Mouse (Mus musculus) hindbrain, embryonic 11.5 days (tissue): ENCODE measurements around the gene Zfp810. TPM values are rescaled to one million over a fixed set of nuclear protein-coding genes. Genes with fewer than 3 reads are reported as not detected.

Experiments
- ATAC-seq: fragments of 200-750 bp; cut with Nextera tagmentation; 2 replicates; pipeline ENCODE4 v1.8.0; 2017; ENCODE audit warnings: mild to moderate bottlenecking, moderate TSS enrichment, moderate library complexity; ENCODE audit not compliant: low FRiP score
- DNase-seq: peaks from one replicate; pipeline ENCODE4 v3.0.0-alpha.2; 2015; ENCODE audit warnings: low spot score
- H3K27ac ChIP-seq: fragments of 300-500 bp; sonication (generic); 2 replicates; pipeline ENCODE4 v1.5.1; 2014; ENCODE audit warnings: mild to moderate bottlenecking, low read depth, low read length
- H3K27me3 ChIP-seq: fragments of 300-500 bp; sonication (generic); 2 replicates; pipeline ENCODE4 v1.6.1; 2014; ENCODE audit warnings: mild to moderate bottlenecking, low read length, moderate library complexity, mixed read lengths; ENCODE audit not compliant: control insufficient read depth, insufficient read depth
- H3K36me3 ChIP-seq: fragments of 300-500 bp; sonication (generic); 2 replicates; pipeline ENCODE4 v1.6.1; 2014; ENCODE audit warnings: mild to moderate bottlenecking, low read length, moderate library complexity, mixed read lengths; ENCODE audit not compliant: control insufficient read depth, insufficient read depth
- H3K4me1 ChIP-seq: fragments of 300-500 bp; sonication (generic); replicated peaks from 2 replicates; pipeline ENCODE4 v1.6.1; 2014; ENCODE audit warnings: low read length, mixed read lengths; ENCODE audit not compliant: control insufficient read depth, insufficient read depth
- H3K4me2 ChIP-seq: fragments of 300-500 bp; sonication (generic); replicated peaks from 2 replicates; pipeline ENCODE4 v1.6.1; 2014; ENCODE audit warnings: mild to moderate bottlenecking, low read depth, low read length
- H3K4me3 ChIP-seq: fragments of 300-500 bp; sonication (generic); 2 replicates; pipeline ENCODE4 v1.5.1; 2014; ENCODE audit warnings: low read depth, low read length
- H3K9ac ChIP-seq: fragments of 300-500 bp; sonication (generic); 2 replicates; pipeline ENCODE4 v1.6.1; 2014; ENCODE audit warnings: low read depth, low read length
- H3K9me3 ChIP-seq: fragments of 300-500 bp; sonication (generic); 2 replicates; pipeline ENCODE4 v1.6.1; 2016; ENCODE audit warnings: low read length; ENCODE audit not compliant: control insufficient read depth
- WGBS: fragments of 180-500 bp; shearing (Covaris S2); extraction: QIAGEN DNeasy Blood & Tissue Kit; methylation state at CpG from one replicate; pipeline ENCODE4 v1.1.7; 2014; 5-methylcytosine and 5-hydroxymethylcytosine counted together
- polyA plus RNA-seq: library from polyadenylated mRNA; unstranded; fragments of >200 nt; fragmentation: Nextera tagmentation; extraction: Ambion mirVana; gene quantifications from 2 replicates; pipeline ENCODE4 v1.2.1, GENCODE M21; 2014

Gene Zfp810
- polyA plus RNA-seq, 1 experiment from 2014 or later = 25.5 TPM

DNA sequence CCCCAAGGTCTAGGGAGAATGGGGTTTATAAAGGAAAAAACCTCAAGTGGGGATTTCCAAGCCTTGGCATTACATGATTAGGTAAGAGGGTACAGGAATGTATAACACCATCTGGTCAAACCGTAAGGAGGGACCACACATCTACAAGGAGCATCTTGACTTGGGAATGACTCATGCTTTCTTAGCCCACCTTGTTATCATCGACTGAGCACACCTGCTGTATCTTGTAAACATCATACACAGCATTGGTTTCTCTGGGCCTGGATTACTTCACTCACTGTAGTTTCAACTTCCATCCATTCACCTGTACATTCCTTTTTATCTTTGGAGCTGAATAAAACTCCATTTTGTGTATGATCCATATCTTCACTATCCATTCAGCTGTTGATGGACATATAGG is 63.2 kb downstream of the Zfp810 start:
- peaks cover 16% of the 10 kb centered on the region for H3K36me3 ChIP-seq

DNA sequence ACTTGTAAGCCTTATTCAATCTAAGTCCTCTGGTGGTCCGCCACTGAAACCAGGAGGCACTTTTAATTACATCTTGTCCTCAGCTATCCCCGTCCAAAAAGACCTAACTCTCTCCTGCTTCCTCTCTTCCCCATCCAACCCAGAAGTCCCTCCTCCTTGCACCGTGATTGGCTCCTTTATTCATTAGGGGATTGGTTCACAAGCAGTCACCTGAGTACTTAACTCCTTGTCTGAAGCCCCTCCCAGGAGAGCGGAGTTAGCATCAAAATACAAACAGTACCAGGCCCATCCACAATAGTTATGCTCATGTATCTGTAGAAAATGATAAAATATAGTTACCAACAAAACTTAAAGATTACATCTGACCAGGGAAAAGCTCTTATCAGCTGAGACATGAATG is 67.4 kb downstream of the Zfp810 start:
- Histone ChIP-seq H3K4me2 (no peak overlapping the region), H3K9ac (no peak overlapping the region), H3K4me3 (no peak overlapping the region), H3K36me3 (peaks cover 6% of the 10 kb centered on the region), H3K27me3 (no peaks in the 10 kb centered on the region), H3K27ac (no peak overlapping the region), H3K4me1 (no peaks in the 10 kb centered on the region), H3K9me3 (no peaks in the 10 kb centered on the region)
- ATAC-seq (no peak), DNase-seq (no peak)
- WGBS = 91% methylated on average over 4 of the region's 4 CpGs

More for the DNA sequence above, 63.2 kb downstream of the Zfp810 start:
- DNase-seq (no peak), ATAC-seq (no peak)
- H3K9me3 ChIP-seq = no peaks in the 10 kb centered on the region; the same call in 1 of the 2 replicates
- no peaks in the 10 kb centered on the region for H3K27me3 ChIP-seq
- no peak overlapping the region for H3K4me2 ChIP-seq
- H3K9ac ChIP-seq = no peak overlapping the region
- H3K4me3 ChIP-seq = no peak overlapping the region
- no peak overlapping the region for H3K27ac ChIP-seq
- whole genome bisulfite sequencing = 89% methylated on average over 2 of the region's 2 CpGs
- H3K4me1 ChIP-seq = no peaks in the 10 kb centered on the region

DNA sequence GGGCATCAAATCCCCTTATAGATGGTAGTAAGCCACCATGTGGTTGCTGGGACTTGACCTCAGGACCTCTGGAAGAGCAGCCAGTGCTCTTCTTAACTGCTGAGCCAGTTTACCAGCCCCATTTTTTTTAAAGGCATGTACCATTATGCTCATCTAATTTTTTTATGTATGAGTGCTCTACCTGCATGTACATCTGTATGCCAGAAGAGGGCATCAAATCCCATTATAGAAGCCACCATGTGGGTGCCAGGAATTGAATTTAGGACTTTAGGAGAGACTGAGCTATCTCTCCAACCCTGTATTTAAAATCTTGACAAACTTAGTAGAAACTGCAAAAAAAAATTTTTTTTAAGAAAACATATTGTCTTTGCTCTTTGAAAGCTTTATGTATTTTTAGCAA is 76.9 kb downstream of the Zfp810 start:
- H3K27ac ChIP-seq = no peak overlapping the region
- no peak overlapping the region for H3K4me3 ChIP-seq
- no peak overlapping the region for H3K9ac ChIP-seq
- H3K4me1 ChIP-seq = no peaks in the 10 kb centered on the region
- no peaks in the 10 kb centered on the region for H3K36me3 ChIP-seq
- no peaks in the 10 kb centered on the region for H3K9me3 ChIP-seq
- H3K27me3 ChIP-seq = no peaks in the 10 kb centered on the region
- no peak overlapping the region for H3K4me2 ChIP-seq
- no peak for ATAC-seq
- no peak for DNase-seq

DNA sequence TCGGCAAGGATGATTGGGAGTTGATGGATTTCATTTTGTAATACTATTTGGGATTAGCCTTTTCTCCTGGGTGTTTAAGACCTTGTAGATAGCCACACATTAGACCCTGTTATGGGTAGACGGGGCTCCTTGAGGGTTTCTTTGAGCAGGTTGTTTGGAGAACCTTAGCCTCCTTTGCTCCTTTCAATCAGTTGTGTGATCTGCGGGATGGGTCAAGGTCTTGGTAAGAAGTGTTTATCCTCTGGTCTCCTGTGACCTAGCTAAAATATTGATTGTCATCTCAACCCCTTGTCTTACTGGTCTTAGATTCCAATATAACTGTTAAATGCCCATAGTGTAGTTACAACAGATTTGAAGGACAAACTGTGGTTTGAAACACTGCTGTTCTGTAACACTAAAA is 77.4 kb downstream of the Zfp810 start:
- Histone ChIP-seq H3K27me3 (no peaks in the 10 kb centered on the region), H3K4me2 (no peak overlapping the region), H3K27ac (no peak overlapping the region), H3K4me1 (no peaks in the 10 kb centered on the region), H3K9ac (no peak overlapping the region), H3K9me3 (no peaks in the 10 kb centered on the region), H3K36me3 (no peaks in the 10 kb centered on the region), H3K4me3 (no peak overlapping the region)
- DNase-seq = no peak
- ATAC-seq = no peak
- WGBS = 97% methylated on average over 3 of the region's 3 CpGs

DNA sequence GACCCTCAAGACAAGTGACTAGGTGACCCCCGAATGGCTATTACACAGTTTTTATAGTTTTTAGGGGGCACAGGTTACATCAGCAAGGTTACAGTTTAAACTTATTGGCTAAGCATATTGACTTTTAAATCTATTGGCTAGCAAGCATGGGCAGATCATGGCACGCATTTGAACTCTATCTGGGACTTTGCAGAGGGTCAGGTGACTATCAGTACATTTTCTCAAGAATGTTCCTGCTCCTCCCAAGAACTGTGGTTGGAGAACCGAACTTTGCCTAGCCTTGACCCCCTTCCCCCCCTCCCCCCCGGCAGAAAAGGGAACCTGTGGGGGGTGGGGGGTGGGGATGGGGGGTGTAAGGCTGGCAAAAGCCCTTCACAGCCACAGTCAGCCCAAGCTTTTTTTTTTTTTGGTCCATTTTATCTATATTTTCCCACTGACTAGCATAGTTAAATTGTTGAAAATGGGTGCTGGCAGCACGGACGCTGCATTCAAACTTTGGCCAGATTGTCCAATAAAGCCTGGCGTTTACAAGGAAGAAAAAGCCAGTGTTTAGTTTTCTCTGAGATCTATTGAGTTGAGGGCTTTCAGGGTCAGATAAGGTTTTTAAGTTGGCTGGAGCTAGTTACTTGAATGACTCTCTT is 77.9 kb downstream of the Zfp810 start:
- H3K4me3 ChIP-seq = no peak overlapping the region
- WGBS = 94% methylated on average over 6 of the region's 7 CpGs
- ATAC-seq = no peak
- H3K36me3 ChIP-seq = no peaks in the 10 kb centered on the region
- no peak overlapping the region for H3K27ac ChIP-seq
- H3K4me1 ChIP-seq = no peaks in the 10 kb centered on the region
- no peaks in the 10 kb centered on the region for H3K9me3 ChIP-seq
- no peak overlapping the region for H3K9ac ChIP-seq
- H3K4me2 ChIP-seq = no peak overlapping the region
- no peaks in the 10 kb centered on the region for H3K27me3 ChIP-seq
- no peak for DNase-seq

DNA sequence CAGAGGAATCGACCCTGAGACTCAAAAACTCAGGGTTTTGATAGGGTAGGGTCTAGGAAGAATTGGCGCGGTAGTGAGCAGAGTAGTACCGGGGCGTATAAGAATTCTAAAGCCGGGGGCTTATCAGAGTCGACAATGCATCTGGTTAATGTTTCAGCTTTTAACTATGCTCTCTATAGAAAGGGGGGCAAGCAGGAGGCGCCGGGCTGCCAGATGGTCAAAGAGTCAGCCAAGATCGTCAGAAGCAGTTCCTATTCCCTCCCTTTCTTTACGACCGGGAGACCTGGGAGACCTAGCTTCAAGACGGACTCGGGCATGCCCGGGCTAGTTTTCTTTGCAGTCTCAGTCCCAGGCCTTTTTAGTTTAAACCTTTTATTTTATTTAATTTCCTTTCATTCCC is 80.6 kb downstream of the Zfp810 start:
- ATAC-seq (no peak), DNase-seq (no peak)
- no peak overlapping the region for H3K4me3 ChIP-seq
- WGBS = 85% methylated on average over 15 of the region's 15 CpGs
- no peaks in the 10 kb centered on the region for H3K9me3 ChIP-seq
- no peak overlapping the region for H3K4me2 ChIP-seq
- H3K36me3 ChIP-seq = no peaks in the 10 kb centered on the region
- H3K4me1 ChIP-seq = no peaks in the 10 kb centered on the region
- no peak overlapping the region for H3K27ac ChIP-seq
- no peak overlapping the region for H3K9ac ChIP-seq
- no peaks in the 10 kb centered on the region for H3K27me3 ChIP-seq

Other genes with a start within 250 kb of the Zfp810 start
- 0.56 TPM in 1 of 2 replicates, not detected in the other for gene Gm49318, start 236.4 kb downstream of the Zfp810 start, polyA plus RNA-seq
- 8.1 and 9.2 TPM in 2 replicates for gene Zfp653, start 236.3 kb downstream of the Zfp810 start, polyA plus RNA-seq
- 32.4 and 38.4 TPM in 2 replicates for gene Ecsit, start 222.2 kb downstream of the Zfp810 start, polyA plus RNA-seq
- gene Cnn1, start 208.4 kb downstream of the Zfp810 start, polyA plus RNA-seq = 1.8 and 2.1 TPM in 2 replicates
- 211 and 213 TPM in 2 replicates for gene Elof1, start 190.5 kb downstream of the Zfp810 start, polyA plus RNA-seq
- gene Acp5, start 171.9 kb downstream of the Zfp810 start, polyA plus RNA-seq = 17.1 and 18.7 TPM in 2 replicates
- 60.5 and 64.1 TPM in 2 replicates for gene Pigyl, start 150.8 kb downstream of the Zfp810 start, polyA plus RNA-seq
- not detected in 2 replicates for gene Zfp872, start 119.6 kb downstream of the Zfp810 start, polyA plus RNA-seq
- 11.9 and 13.4 TPM in 2 replicates for gene Zfp809, start 81.9 kb downstream of the Zfp810 start, polyA plus RNA-seq
- 7.1 and 8.1 TPM in 2 replicates for gene Zfp599, start 47.8 kb downstream of the Zfp810 start, polyA plus RNA-seq
- gene Anln, start 81.5 kb upstream of the Zfp810 start, polyA plus RNA-seq = 34.0 and 40.2 TPM in 2 replicates
- gene 9530077C05Rik, start 103.9 kb upstream of the Zfp810 start, polyA plus RNA-seq = 9.3 and 9.8 TPM in 2 replicates
- not detected in 2 replicates for gene Gm17545, start 146.6 kb upstream of the Zfp810 start, polyA plus RNA-seq
- gene Rp9, start 162.1 kb upstream of the Zfp810 start, polyA plus RNA-seq = 53.9 and 56.0 TPM in 2 replicates
- 16.9 and 17.7 TPM in 2 replicates for gene Bbs9, start 168.1 kb upstream of the Zfp810 start, polyA plus RNA-seq